Mouse (Mus musculus): ENCODE results near the gene Zfr. TPM values are rescaled to one million over a fixed set of nuclear protein-coding genes. Genes with fewer than 3 reads are reported as not detected.
A peak's percentile ranks its signal among the peaks of the same experiment; 100 is the strongest.

Zfr gene
- polyA plus RNA-seq, 1 experiment, result 35.9 TPM

- Histone ChIP-seq H3K4me2 (ENCODE audit: low read depth) (peak overlapping the region; percentile 89), H3K36me3 (ENCODE audit: control insufficient read depth, insufficient read depth) (no peaks in the 10 kb centered on the region), H3K27me3 (ENCODE audit: control insufficient read depth, insufficient read depth, insufficient read length) (no peaks in the 10 kb centered on the region), H3ac (ENCODE audit: control insufficient read depth, insufficient read length) (no peak overlapping the region), H3K79me2 (ENCODE audit: control insufficient read depth, insufficient read depth) (peaks cover 65% of the 10 kb centered on the region), H3K4me3 (peak overlapping the region; percentile 47)
- TF ChIP-seq CEBPB (IDR thresholded peaks at IDR 0.05; ENCODE audit: insufficient read depth, poor library complexity, severe bottlenecking) (no peak), TCF3 (IDR thresholded peaks at IDR 0.05; ENCODE audit: insufficient read length, low read depth) (no peak), SRF (IDR thresholded peaks at IDR 0.05; ENCODE audit: control insufficient read depth, insufficient read length, low read depth) (no peak), REST (IDR thresholded peaks at IDR 0.05; ENCODE audit: insufficient read depth, insufficient read length) (no peak), POLR2A (IDR thresholded peaks at IDR 0.05; ENCODE audit: insufficient read length, low read depth) (no peak), TCF12 (IDR thresholded peaks at IDR 0.05; ENCODE audit: insufficient read depth, poor library complexity, severe bottlenecking) (no peak), USF1 (IDR thresholded peaks at IDR 0.05; ENCODE audit: low read depth) (no peak), MAX (IDR thresholded peaks at IDR 0.05; ENCODE audit: low read depth) (no peak), MYOD1 (IDR thresholded peaks at IDR 0.05; ENCODE audit: control insufficient read depth in 1 of 3, insufficient read length in 2 of 3, low read depth in 2 of 3) (no peak), MYOG (IDR thresholded peaks at IDR 0.05; ENCODE audit: control insufficient read depth in 1 of 3, insufficient read depth in 1 of 3, insufficient read length in 2 of 3, low read depth in 2 of 3) (no peak), POLR2AphosphoS2 (IDR thresholded peaks at IDR 0.05; ENCODE audit: insufficient read length, low read depth) (no peak), E2F4 (IDR thresholded peaks at IDR 0.05; ENCODE audit: insufficient read depth) (no peak)
Observed at GRCm38 (mm10) chr15:12206646-12207222, 89.1 kb downstream of the Zfr start.

- H3K27me3 ChIP-seq (ENCODE audit: control insufficient read depth, insufficient read depth, insufficient read length), result no peaks in the 10 kb centered on the region
- no peak for TF ChIP-seq TCF3 (IDR thresholded peaks at IDR 0.05; ENCODE audit: insufficient read length, low read depth)
- no peak for TF ChIP-seq USF1 (IDR thresholded peaks at IDR 0.05; ENCODE audit: low read depth)
- no peak for TF ChIP-seq E2F4 (IDR thresholded peaks at IDR 0.05; ENCODE audit: insufficient read depth)
- TF ChIP-seq MYOD1 (IDR thresholded peaks at IDR 0.05; ENCODE audit: control insufficient read depth in 1 of 3, insufficient read length in 2 of 3, low read depth in 2 of 3), result no peak
- TF ChIP-seq SRF (IDR thresholded peaks at IDR 0.05; ENCODE audit: control insufficient read depth, insufficient read length, low read depth), result no peak
- TF ChIP-seq POLR2A (IDR thresholded peaks at IDR 0.05; ENCODE audit: insufficient read length, low read depth), result no peak
- peaks cover 74% of the 10 kb centered on the region for H3K79me2 ChIP-seq (ENCODE audit: control insufficient read depth, insufficient read depth)
- no peak overlapping the region for H3ac ChIP-seq (ENCODE audit: control insufficient read depth, insufficient read length)
- H3K4me3 ChIP-seq, result no peak overlapping the region
- H3K4me2 ChIP-seq (ENCODE audit: low read depth), result no peak overlapping the region
- H3K36me3 ChIP-seq (ENCODE audit: control insufficient read depth, insufficient read depth), result no peaks in the 10 kb centered on the region
Observed at GRCm38 (mm10) chr15:12207556-12208090, 90.0 kb downstream of the Zfr start.

- Histone ChIP-seq H3K79me2 (ENCODE audit: control insufficient read depth, insufficient read depth) (peaks cover 99% of the 10 kb centered on the region), H3K4me3 (no peak overlapping the region), H3K4me2 (ENCODE audit: low read depth) (peak overlapping the region; percentile 24), H3ac (ENCODE audit: control insufficient read depth, insufficient read length) (no peak overlapping the region), H3K27me3 (ENCODE audit: control insufficient read depth, insufficient read depth, insufficient read length) (no peaks in the 10 kb centered on the region), H3K36me3 (ENCODE audit: control insufficient read depth, insufficient read depth) (no peaks in the 10 kb centered on the region)
- peak in 2 of 3 experiments; percentile 78 to 93 for TF ChIP-seq MYOG (IDR thresholded peaks at IDR 0.05; ENCODE audit: control insufficient read depth in 1 of 3, insufficient read depth in 1 of 3, insufficient read length in 2 of 3, low read depth in 2 of 3)
- TF ChIP-seq SRF (IDR thresholded peaks at IDR 0.05; ENCODE audit: control insufficient read depth, insufficient read length, low read depth), result no peak
- peak in 2 of 3 experiments; percentile 66 to 92 for TF ChIP-seq MYOD1 (IDR thresholded peaks at IDR 0.05; ENCODE audit: control insufficient read depth in 1 of 3, insufficient read length in 2 of 3, low read depth in 2 of 3)
- TF ChIP-seq TCF3 (IDR thresholded peaks at IDR 0.05; ENCODE audit: insufficient read length, low read depth), result peak; percentile 50
- peak; percentile 42 for TF ChIP-seq TCF12 (IDR thresholded peaks at IDR 0.05; ENCODE audit: insufficient read depth, poor library complexity, severe bottlenecking)
Observed at GRCm38 (mm10) chr15:12211577-12211976, 93.9 kb downstream of the Zfr start.

- no peaks in the 10 kb centered on the region for H3K27me3 ChIP-seq (ENCODE audit: control insufficient read depth, insufficient read depth, insufficient read length)
- peaks cover 98% of the 10 kb centered on the region for H3K79me2 ChIP-seq (ENCODE audit: control insufficient read depth, insufficient read depth)
- no peak overlapping the region for H3ac ChIP-seq (ENCODE audit: control insufficient read depth, insufficient read length)
- no peak overlapping the region for H3K4me2 ChIP-seq (ENCODE audit: low read depth)
- TF ChIP-seq POLR2AphosphoS2 (IDR thresholded peaks at IDR 0.05; ENCODE audit: insufficient read length, low read depth), result no peak
- no peak for TF ChIP-seq USF1 (IDR thresholded peaks at IDR 0.05; ENCODE audit: low read depth)
- TF ChIP-seq POLR2A (IDR thresholded peaks at IDR 0.05; ENCODE audit: insufficient read length, low read depth), result no peak
- no peak for TF ChIP-seq MYOG (IDR thresholded peaks at IDR 0.05; ENCODE audit: control insufficient read depth in 1 of 3, insufficient read depth in 1 of 3, insufficient read length in 2 of 3, low read depth in 2 of 3)
- no peak for TF ChIP-seq MAX (IDR thresholded peaks at IDR 0.05; ENCODE audit: low read depth)
- TF ChIP-seq MYOD1 (IDR thresholded peaks at IDR 0.05; ENCODE audit: control insufficient read depth in 1 of 3, insufficient read length in 2 of 3, low read depth in 2 of 3), result no peak
- no peak for TF ChIP-seq TCF12 (IDR thresholded peaks at IDR 0.05; ENCODE audit: insufficient read depth, poor library complexity, severe bottlenecking)
- no peak for TF ChIP-seq CEBPB (IDR thresholded peaks at IDR 0.05; ENCODE audit: insufficient read depth, poor library complexity, severe bottlenecking)
- TF ChIP-seq REST (IDR thresholded peaks at IDR 0.05; ENCODE audit: insufficient read depth, insufficient read length), result no peak
- no peak overlapping the region for H3K4me3 ChIP-seq
- H3K36me3 ChIP-seq (ENCODE audit: control insufficient read depth, insufficient read depth), result no peaks in the 10 kb centered on the region
Observed at GRCm38 (mm10) chr15:12212266-12212665, 94.6 kb downstream of the Zfr start.
